Mouse (Mus musculus): ENCODE results near the gene Rftn2. TPM values are rescaled to one million over a fixed set of nuclear protein-coding genes. Genes with fewer than 3 reads are reported as not detected.
A peak's percentile ranks its signal among the peaks of the same experiment; 100 is the strongest.

Gene Rftn2
- polyA plus RNA-seq, 1 experiment from 2014 or later = 7.0 TPM

GRCm38 (mm10) chr1:55205808-55206327 is 20.7 kb downstream of the Rftn2 start:
- no peak for TF ChIP-seq CTCF (IDR thresholded peaks at IDR 0.05; ENCODE audit: low read depth)
- H3K9ac ChIP-seq (ENCODE audit: low read depth, low read length) = no peak overlapping the region
- no peaks in the 10 kb centered on the region for H3K27me3 ChIP-seq (ENCODE audit: insufficient read depth, low read length)
- H3K9me3 ChIP-seq (replicated peaks; ENCODE audit: low read length) = no peaks in the 10 kb centered on the region
- no peak overlapping the region for H3K4me2 ChIP-seq (ENCODE audit: low read length)
- WGBS = 66% methylated on average over 5 of the region's 5 CpGs
- H3K4me1 ChIP-seq (replicated peaks; ENCODE audit: insufficient read depth, low read length) = peaks cover 5% of the 10 kb centered on the region; the same call in 1 of the 2 replicates
- H3K27ac ChIP-seq = no peak overlapping the region
- H3K36me3 ChIP-seq (ENCODE audit: insufficient read depth, low read length) = no peaks in the 10 kb centered on the region
- ATAC-seq (replicated peaks; ENCODE audit: low FRiP score, low read depth) (no peak), DNase-seq (ENCODE audit: low spot score) (no peak)
- no peak overlapping the region for H3K4me3 ChIP-seq (replicated peaks; ENCODE audit: low read depth, low read length)

GRCm38 (mm10) chr1:55201850-55202752 is 24.5 kb downstream of the Rftn2 start:
- Histone ChIP-seq H3K27me3 (ENCODE audit: insufficient read depth, low read length) (no peaks in the 10 kb centered on the region), H3K4me3 (replicated peaks; ENCODE audit: low read depth, low read length) (no peak overlapping the region), H3K9me3 (replicated peaks; ENCODE audit: low read length) (no peaks in the 10 kb centered on the region), H3K27ac (peak overlapping the region; percentile 57), H3K9ac (ENCODE audit: low read depth, low read length) (no peak overlapping the region), H3K4me1 (replicated peaks; ENCODE audit: insufficient read depth, low read length) (no peaks in the 10 kb centered on the region), H3K36me3 (ENCODE audit: insufficient read depth, low read length) (no peaks in the 10 kb centered on the region), H3K4me2 (ENCODE audit: low read length) (peak overlapping the region; percentile 18; the same call in 1 of the 2 replicates)
- no peak for TF ChIP-seq CTCF (IDR thresholded peaks at IDR 0.05; ENCODE audit: low read depth)
- 64% methylated on average over 18 of the region's 18 CpGs for WGBS
- DNase-seq (ENCODE audit: low spot score) (peak; percentile 72), ATAC-seq (replicated peaks; ENCODE audit: low FRiP score, low read depth) (no peak; the same call in 1 of the 2 replicates)

- H3K27me3 ChIP-seq (ENCODE audit: insufficient read depth, low read length) = no peaks in the 10 kb centered on the region
These were observed 27.9 kb downstream of the Rftn2 start for GRCm38 (mm10) chr1:55198719-55199118.

GRCm38 (mm10) chr1:55196327-55197003 is 30.1 kb downstream of the Rftn2 start:
- ATAC-seq (replicated peaks; ENCODE audit: low FRiP score, low read depth) (no peak), DNase-seq (ENCODE audit: low spot score) (peak; percentile 67)
- Histone ChIP-seq H3K4me2 (ENCODE audit: low read length) (no peak overlapping the region), H3K9ac (ENCODE audit: low read depth, low read length) (no peak overlapping the region), H3K27me3 (ENCODE audit: insufficient read depth, low read length) (no peaks in the 10 kb centered on the region), H3K9me3 (replicated peaks; ENCODE audit: low read length) (no peaks in the 10 kb centered on the region), H3K27ac (no peak overlapping the region), H3K36me3 (ENCODE audit: insufficient read depth, low read length) (no peaks in the 10 kb centered on the region), H3K4me3 (replicated peaks; ENCODE audit: low read depth, low read length) (no peak overlapping the region), H3K4me1 (replicated peaks; ENCODE audit: insufficient read depth, low read length) (0 out of 2 replicates have a peak, but pooled peaks cover 5% of the 10 kb centered on the region)
- TF ChIP-seq CTCF (IDR thresholded peaks at IDR 0.05; ENCODE audit: low read depth) = no peak
- 59% methylated on average over 6 of the region's 6 CpGs for WGBS

More at GRCm38 (mm10) chr1:55198719-55199118, 27.9 kb downstream of the Rftn2 start:
- no peaks in the 10 kb centered on the region for H3K9me3 ChIP-seq (replicated peaks; ENCODE audit: low read length)
- DNase-seq (ENCODE audit: low spot score) (no peak), ATAC-seq (replicated peaks; ENCODE audit: low FRiP score, low read depth) (no peak)
- no peak overlapping the region for H3K4me2 ChIP-seq (ENCODE audit: low read length)
- WGBS = 43% methylated on average over 3 of the region's 3 CpGs
- H3K9ac ChIP-seq (ENCODE audit: low read depth, low read length) = no peak overlapping the region
- no peak for TF ChIP-seq CTCF (IDR thresholded peaks at IDR 0.05; ENCODE audit: low read depth)
- no peak overlapping the region for H3K27ac ChIP-seq
- H3K4me3 ChIP-seq (replicated peaks; ENCODE audit: low read depth, low read length) = no peak overlapping the region
- H3K36me3 ChIP-seq (ENCODE audit: insufficient read depth, low read length) = no peaks in the 10 kb centered on the region
- no peaks in the 10 kb centered on the region for H3K4me1 ChIP-seq (replicated peaks; ENCODE audit: insufficient read depth, low read length)

- Histone ChIP-seq H3K27ac (no peak overlapping the region), H3K4me1 (replicated peaks; ENCODE audit: insufficient read depth, low read length) (0 out of 2 replicates have a peak, but pooled peaks cover 5% of the 10 kb centered on the region), H3K4me2 (ENCODE audit: low read length) (no peak overlapping the region), H3K36me3 (ENCODE audit: insufficient read depth, low read length) (no peaks in the 10 kb centered on the region), H3K27me3 (ENCODE audit: insufficient read depth, low read length) (no peaks in the 10 kb centered on the region), H3K4me3 (replicated peaks; ENCODE audit: low read depth, low read length) (no peak overlapping the region), H3K9ac (ENCODE audit: low read depth, low read length) (no peak overlapping the region), H3K9me3 (replicated peaks; ENCODE audit: low read length) (no peaks in the 10 kb centered on the region)
- DNase-seq (ENCODE audit: low spot score) (no peak), ATAC-seq (replicated peaks; ENCODE audit: low FRiP score, low read depth) (no peak)
- TF ChIP-seq CTCF (IDR thresholded peaks at IDR 0.05; ENCODE audit: low read depth) = no peak
- WGBS = 81% methylated on average over 4 of the region's 4 CpGs
These were observed 31.6 kb downstream of the Rftn2 start for GRCm38 (mm10) chr1:55195021-55195420.

Data from kidney, postnatal 0 days (tissue).